Mouse (Mus musculus) heart, embryonic 13.5 days (tissue): ENCODE measurements around the gene Tox2. TPM values are rescaled to one million over a fixed set of nuclear protein-coding genes. Genes with fewer than 3 reads are reported as not detected.
A peak's percentile ranks its signal among the peaks of the same experiment; 100 is the strongest.

Experiments used
- ATAC-seq: fragments of 200-750 bp; cut with Nextera tagmentation; 2 replicates; pipeline ENCODE4 v1.8.0; 2017; ENCODE audit warnings: moderate TSS enrichment; ENCODE audit not compliant: insufficient number of reproducible peaks, low FRiP score, low TSS enrichment; ENCODE audit errors: extremely low read depth
- H3K27ac ChIP-seq: fragments of 300-500 bp; sonication (generic); replicated peaks from 2 replicates; pipeline ENCODE4 v1.5.1; 2015; ENCODE audit warnings: moderate library complexity, mild to moderate bottlenecking, inconsistent platforms
- H3K27me3 ChIP-seq: fragments of 300-500 bp; sonication (generic); replicated peaks from 2 replicates; pipeline ENCODE4 v1.6.1; 2015; ENCODE audit warnings: mild to moderate bottlenecking, inconsistent platforms
- H3K36me3 ChIP-seq: fragments of 300-500 bp; sonication (generic); 2 replicates; pipeline ENCODE4 v1.6.1; 2015; ENCODE audit warnings: mild to moderate bottlenecking, inconsistent platforms
- H3K4me1 ChIP-seq: fragments of 300-500 bp; sonication (generic); 2 replicates; pipeline ENCODE4 v1.6.1; 2015; ENCODE audit warnings: inconsistent platforms
- H3K4me2 ChIP-seq: fragments of 300-500 bp; sonication (generic); 2 replicates; pipeline ENCODE4 v1.6.1; 2015; ENCODE audit warnings: inconsistent platforms, mild to moderate bottlenecking, moderate library complexity
- H3K4me3 ChIP-seq: fragments of 300-500 bp; sonication (generic); 2 replicates; pipeline ENCODE4 v1.5.1; 2015; ENCODE audit warnings: moderate library complexity, mild to moderate bottlenecking, inconsistent platforms
- H3K9ac ChIP-seq: fragments of 300-500 bp; sonication (generic); 2 replicates; pipeline ENCODE4 v1.6.1; 2015; ENCODE audit warnings: inconsistent platforms, mild to moderate bottlenecking, moderate library complexity
- H3K9me3 ChIP-seq: fragments of 300-500 bp; sonication (generic); 2 replicates; pipeline ENCODE4 v1.6.1; 2016; ENCODE audit warnings: inconsistent platforms
- WGBS: fragments of 180-500 bp; shearing (Covaris S2); methylation state at CpG from one replicate; pipeline ENCODE4 v1.1.7; 2015; ENCODE audit warnings: mixed read lengths; 5-methylcytosine and 5-hydroxymethylcytosine counted together
- polyA plus RNA-seq: library from polyadenylated mRNA; unstranded; fragments of >200 nt; fragmentation: Nextera tagmentation; extraction: Ambion mirVana; gene quantifications from 2 replicates; pipeline ENCODE4 v1.2.1, GENCODE M21; 2015

The Tox2 gene
- polyA plus RNA-seq, 1 experiment from 2014 or later: 2.5 TPM

- Histone ChIP-seq H3K9ac (no peak overlapping the region), H3K4me1 (0 out of 2 replicates have a peak, but pooled peaks cover under 1% of the 10 kb centered on the region), H3K4me3 (no peak overlapping the region), H3K27me3 (no peaks in the 10 kb centered on the region), H3K36me3 (no peaks in the 10 kb centered on the region), H3K4me2 (no peak overlapping the region), H3K9me3 (no peaks in the 10 kb centered on the region), H3K27ac (no peak overlapping the region)
- ATAC-seq: no peak
- 67% methylated on average over 6 of the region's 6 CpGs for WGBS
Observed at GRCm38 (mm10) chr2:163261362-163262054, 58.6 kb downstream of the Tox2 start.

- H3K4me2 ChIP-seq: no peak overlapping the region
- no peak for ATAC-seq
- no peak overlapping the region for H3K27ac ChIP-seq
- no peaks in the 10 kb centered on the region for H3K36me3 ChIP-seq
- no peaks in the 10 kb centered on the region for H3K9me3 ChIP-seq
- H3K9ac ChIP-seq: no peak overlapping the region
- WGBS: 75% methylated on average over 4 of the region's 4 CpGs
- no peaks in the 10 kb centered on the region for H3K27me3 ChIP-seq
- no peak overlapping the region for H3K4me3 ChIP-seq
- 0 out of 2 replicates have a peak, but pooled peaks cover 4% of the 10 kb centered on the region for H3K4me1 ChIP-seq
Observed at GRCm38 (mm10) chr2:163262055-163262420, 59.1 kb downstream of the Tox2 start.

- ATAC-seq: no peak
- Histone ChIP-seq H3K9me3 (no peaks in the 10 kb centered on the region), H3K9ac (no peak overlapping the region), H3K36me3 (no peaks in the 10 kb centered on the region), H3K4me3 (no peak overlapping the region), H3K27ac (no peak overlapping the region), H3K4me1 (0 out of 2 replicates have a peak, but pooled peaks cover 4% of the 10 kb centered on the region), H3K27me3 (no peaks in the 10 kb centered on the region), H3K4me2 (no peak overlapping the region)
Observed at GRCm38 (mm10) chr2:163267097-163267496, 64.2 kb downstream of the Tox2 start.

GRCm38 (mm10) chr2:163271581-163272492, 68.9 kb downstream of the Tox2 start:
- no peak overlapping the region for H3K27ac ChIP-seq
- H3K9ac ChIP-seq: no peak overlapping the region
- ATAC-seq: no peak
- no peaks in the 10 kb centered on the region for H3K9me3 ChIP-seq
- H3K4me3 ChIP-seq: no peak overlapping the region
- no peaks in the 10 kb centered on the region for H3K27me3 ChIP-seq
- H3K36me3 ChIP-seq: no peaks in the 10 kb centered on the region
- no peaks in the 10 kb centered on the region for H3K4me1 ChIP-seq
- H3K4me2 ChIP-seq: no peak overlapping the region
- WGBS: 63% methylated on average over 8 of the region's 8 CpGs

- Histone ChIP-seq H3K27ac (no peak overlapping the region), H3K36me3 (no peaks in the 10 kb centered on the region), H3K4me2 (no peak overlapping the region), H3K27me3 (no peaks in the 10 kb centered on the region), H3K9me3 (no peaks in the 10 kb centered on the region), H3K4me3 (no peak overlapping the region), H3K4me1 (peaks cover 9% of the 10 kb centered on the region), H3K9ac (no peak overlapping the region)
- 65% methylated on average over 8 of the region's 8 CpGs for WGBS
- no peak for ATAC-seq
Observed at GRCm38 (mm10) chr2:163273815-163274214, 70.9 kb downstream of the Tox2 start.

- no peaks in the 10 kb centered on the region for H3K27me3 ChIP-seq
- no peak overlapping the region for H3K4me2 ChIP-seq
- 71% methylated on average over 14 of the region's 14 CpGs for WGBS
- peaks cover 12% of the 10 kb centered on the region for H3K4me1 ChIP-seq
- ATAC-seq: no peak
- H3K9me3 ChIP-seq: no peaks in the 10 kb centered on the region
- no peak overlapping the region for H3K4me3 ChIP-seq
- H3K27ac ChIP-seq: no peak overlapping the region
- no peaks in the 10 kb centered on the region for H3K36me3 ChIP-seq
- no peak overlapping the region for H3K9ac ChIP-seq
Observed at GRCm38 (mm10) chr2:163275986-163276385, 73.1 kb downstream of the Tox2 start.

- Histone ChIP-seq H3K9me3 (no peaks in the 10 kb centered on the region), H3K9ac (no peak overlapping the region), H3K4me3 (no peak overlapping the region), H3K4me2 (no peak overlapping the region), H3K4me1 (peaks cover 15% of the 10 kb centered on the region), H3K36me3 (no peaks in the 10 kb centered on the region), H3K27me3 (no peaks in the 10 kb centered on the region), H3K27ac (no peak overlapping the region)
- WGBS: 35% methylated on average over 9 of the region's 9 CpGs
- ATAC-seq: no peak
Observed at GRCm38 (mm10) chr2:163277979-163278378, 75.1 kb downstream of the Tox2 start.

- Histone ChIP-seq H3K4me1 (peaks cover 31% of the 10 kb centered on the region), H3K9ac (no peak overlapping the region), H3K9me3 (no peaks in the 10 kb centered on the region), H3K27me3 (no peaks in the 10 kb centered on the region), H3K27ac (no peak overlapping the region), H3K36me3 (no peaks in the 10 kb centered on the region), H3K4me3 (no peak overlapping the region), H3K4me2 (no peak overlapping the region)
- WGBS: 66% methylated on average over 16 of the region's 23 CpGs
- ATAC-seq: no peak
Observed at GRCm38 (mm10) chr2:163280636-163281322, 77.9 kb downstream of the Tox2 start.

GRCm38 (mm10) chr2:163284856-163285255, 81.9 kb downstream of the Tox2 start:
- H3K36me3 ChIP-seq: no peaks in the 10 kb centered on the region
- H3K4me1 ChIP-seq: peaks cover 35% of the 10 kb centered on the region
- peak overlapping the region; percentile 31 for H3K4me3 ChIP-seq
- H3K27me3 ChIP-seq: peaks cover 5% of the 10 kb centered on the region; the same call in 1 of the 2 replicates
- no peaks in the 10 kb centered on the region for H3K9me3 ChIP-seq
- 61% methylated on average over 7 of the region's 7 CpGs for WGBS
- H3K4me2 ChIP-seq: peak overlapping the region; percentile 64
- H3K27ac ChIP-seq: no peak overlapping the region; the same call in 1 of the 2 replicates
- H3K9ac ChIP-seq: no peak overlapping the region
- no peak for ATAC-seq

GRCm38 (mm10) chr2:163285335-163285734, 82.4 kb downstream of the Tox2 start:
- no peak for ATAC-seq
- Histone ChIP-seq H3K9me3 (no peaks in the 10 kb centered on the region), H3K27me3 (peaks cover 10% of the 10 kb centered on the region), H3K9ac (no peak overlapping the region; the same call in 1 of the 2 replicates), H3K4me1 (peaks cover 35% of the 10 kb centered on the region), H3K4me3 (peak overlapping the region; percentile 31), H3K27ac (0 out of 2 replicates have a peak overlapping the region, but pooled peaks have one; percentile 25), H3K36me3 (no peaks in the 10 kb centered on the region), H3K4me2 (peak overlapping the region; percentile 64)
- WGBS: 10% methylated on average over 9 of the region's 9 CpGs

GRCm38 (mm10) chr2:163285762-163286161, 82.8 kb downstream of the Tox2 start:
- Histone ChIP-seq H3K4me3 (peak overlapping the region; percentile 31), H3K9me3 (no peaks in the 10 kb centered on the region), H3K4me1 (peaks cover 35% of the 10 kb centered on the region), H3K9ac (no peak overlapping the region; the same call in 1 of the 2 replicates), H3K4me2 (peak overlapping the region; percentile 64), H3K27ac (0 out of 2 replicates have a peak overlapping the region, but pooled peaks have one; percentile 25), H3K36me3 (no peaks in the 10 kb centered on the region), H3K27me3 (peaks cover 14% of the 10 kb centered on the region)
- 37% methylated on average over 7 of the region's 7 CpGs for WGBS
- ATAC-seq: no peak
